Mouse (Mus musculus): ENCODE results near the gene Dgkq.

Dgkq gene

GRCm38 (mm10) chr5:108680871-108681270 lies 11.4 kb upstream of the Dgkq start:
- no peak for DNase-seq

DNA sequence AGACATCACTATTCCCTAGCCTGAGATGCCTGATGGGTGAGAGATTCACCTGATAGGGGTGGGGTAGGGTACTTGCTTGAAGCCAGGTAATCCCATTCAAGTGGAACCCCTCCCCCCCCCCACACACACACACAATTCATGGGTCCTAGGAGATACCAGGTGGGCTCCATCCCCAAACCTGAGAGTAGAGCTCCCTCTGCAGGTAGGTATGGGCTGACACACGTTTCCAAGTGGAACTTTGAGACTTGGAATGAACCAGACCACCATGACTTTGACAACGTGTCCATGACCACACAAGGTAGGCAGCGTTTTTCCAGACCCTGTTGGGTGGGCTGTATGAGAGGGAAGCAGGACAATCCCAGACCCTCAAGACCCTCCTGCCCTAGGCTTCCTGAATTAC lies 10.4 kb upstream of the Dgkq start:
- no peak for DNase-seq

DNA sequence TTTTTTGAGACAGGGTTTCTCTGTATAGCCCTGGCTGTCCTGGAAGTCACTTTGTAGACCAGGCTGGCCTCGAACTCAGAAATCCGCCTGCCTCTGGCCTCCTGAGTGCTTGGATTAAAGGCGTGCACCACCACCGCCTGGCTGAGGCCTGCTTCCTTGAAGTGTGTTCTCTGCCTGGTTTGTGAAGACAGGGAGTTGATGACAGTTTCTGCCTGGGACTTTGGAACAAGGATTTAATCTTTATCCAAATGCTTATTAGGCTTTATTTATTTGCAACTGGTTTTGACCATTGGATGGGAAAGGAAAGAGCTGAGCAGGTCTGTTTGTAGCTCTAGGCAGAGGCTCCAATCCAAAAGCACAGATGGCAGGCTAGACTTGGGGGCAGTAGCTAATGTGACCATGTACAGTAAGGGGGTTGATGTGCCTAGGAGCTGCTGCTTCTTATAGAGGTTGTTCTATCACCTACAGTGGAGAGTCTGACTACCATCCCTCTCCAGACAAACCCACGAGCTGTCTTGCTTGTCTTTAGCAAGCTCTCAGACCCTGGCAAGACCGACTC lies 8.9 kb upstream of the Dgkq start:
- peak; percentile 71 to 74 for DNase-seq

DNA sequence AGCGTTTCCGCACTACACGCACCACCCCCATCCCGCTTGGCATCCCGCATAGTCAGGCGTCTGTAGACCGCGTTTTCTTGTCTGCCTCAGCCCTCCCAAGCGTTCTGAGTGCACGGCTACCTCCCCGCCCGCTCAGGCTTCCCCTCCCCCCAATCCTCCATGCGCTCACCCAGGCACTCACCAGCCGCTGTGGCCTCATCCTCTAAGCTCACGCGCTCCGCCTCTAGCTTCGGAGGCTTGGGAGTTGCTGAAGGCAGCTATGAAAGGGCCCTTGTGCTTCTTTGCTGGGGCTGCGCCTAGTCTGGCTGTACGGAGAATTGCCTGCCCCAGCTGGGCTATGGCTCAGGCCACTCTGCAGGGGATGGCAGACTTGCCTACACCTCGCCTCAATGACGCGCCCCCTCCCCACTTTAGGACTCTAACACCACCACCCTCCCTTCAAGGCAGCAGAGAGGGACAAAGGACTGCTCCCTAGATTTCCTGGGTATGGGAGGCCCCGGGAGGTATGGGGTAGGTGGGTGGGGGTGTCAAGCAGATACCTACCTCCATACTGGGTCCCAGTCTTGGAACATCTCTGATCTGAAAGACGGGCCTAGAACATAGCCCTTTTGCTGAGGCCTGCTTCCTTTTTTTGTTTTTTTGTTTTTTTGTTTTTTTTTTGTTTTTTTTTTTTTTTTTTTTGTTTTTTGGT lies 8.3 kb upstream of the Dgkq start:
- peak; percentile 61 to 76 for DNase-seq

DNA sequence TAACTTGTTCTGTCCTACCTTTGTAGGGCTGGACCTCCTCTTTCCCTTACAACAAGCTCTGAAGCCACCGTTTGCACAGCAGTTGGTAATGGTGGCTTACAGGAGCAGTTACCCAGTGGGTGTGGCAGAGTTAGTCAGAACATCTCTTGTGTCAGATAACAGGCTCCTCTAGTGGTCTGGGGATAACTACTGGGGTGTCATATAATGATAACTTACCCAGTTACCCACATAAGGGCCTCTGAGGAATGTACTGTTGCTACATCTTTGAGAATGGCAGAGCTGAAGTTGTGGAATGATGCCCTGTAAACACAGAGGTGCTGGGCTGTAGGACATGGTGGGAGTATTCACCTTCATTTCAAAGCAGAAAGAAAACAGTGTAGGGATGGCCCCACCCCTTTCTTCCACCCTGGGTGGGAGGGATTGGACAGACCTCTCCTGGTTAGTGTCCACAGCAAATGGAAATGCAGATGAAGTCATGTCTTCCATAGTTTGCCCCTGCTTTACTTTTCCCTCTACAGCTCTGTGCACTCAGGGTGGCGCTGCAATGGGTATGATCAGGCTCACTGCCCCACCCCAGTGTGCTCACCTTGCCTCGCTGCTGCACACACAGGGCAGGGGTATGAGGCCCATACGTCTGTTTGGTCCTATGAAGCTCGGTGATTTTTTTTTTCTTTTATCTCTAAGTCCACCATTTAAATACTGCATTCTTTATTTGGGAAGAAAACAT lies 7.5 kb upstream of the Dgkq start:
- DNase-seq: peak; percentile 43 to 51

- peak; percentile 72 to 88 for DNase-seq
Measured at GRCm38 (mm10) chr5:108675251-108675816, 5.9 kb upstream of the Dgkq start, which contains the start of gene Slc26a1. Slc26a1 (minus strand) TSS chr5:108675569.

- peak; percentile 82 to 90 for DNase-seq
Measured at GRCm38 (mm10) chr5:108674624-108675023, 5.2 kb upstream of the Dgkq start.

DNA sequence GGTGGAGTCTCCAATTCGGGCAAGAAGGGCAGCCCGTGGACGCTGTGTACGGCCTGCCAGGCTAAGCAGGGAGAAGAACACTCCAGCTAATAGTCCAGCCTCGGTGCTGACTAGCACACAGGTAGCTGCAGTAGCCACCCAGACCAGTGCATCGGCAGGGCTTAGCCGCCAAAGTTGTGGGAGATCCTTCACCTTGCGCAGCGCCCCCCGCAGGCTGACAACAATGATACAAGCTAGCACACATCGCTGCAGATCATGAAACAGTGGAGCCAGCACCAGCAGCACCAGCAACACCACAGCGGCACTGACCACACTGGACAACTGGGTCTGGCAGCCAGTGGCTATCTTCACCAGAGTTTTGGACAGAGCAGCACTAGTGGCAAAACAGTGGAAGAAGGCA lies 2.3 kb upstream of the Dgkq start:
- peak in 1 of 2 experiments; percentile 38 for DNase-seq

- peak; percentile 69 to 90 for DNase-seq
Measured at GRCm38 (mm10) chr5:108670785-108671184, 1.3 kb upstream of the Dgkq start.

DNA sequence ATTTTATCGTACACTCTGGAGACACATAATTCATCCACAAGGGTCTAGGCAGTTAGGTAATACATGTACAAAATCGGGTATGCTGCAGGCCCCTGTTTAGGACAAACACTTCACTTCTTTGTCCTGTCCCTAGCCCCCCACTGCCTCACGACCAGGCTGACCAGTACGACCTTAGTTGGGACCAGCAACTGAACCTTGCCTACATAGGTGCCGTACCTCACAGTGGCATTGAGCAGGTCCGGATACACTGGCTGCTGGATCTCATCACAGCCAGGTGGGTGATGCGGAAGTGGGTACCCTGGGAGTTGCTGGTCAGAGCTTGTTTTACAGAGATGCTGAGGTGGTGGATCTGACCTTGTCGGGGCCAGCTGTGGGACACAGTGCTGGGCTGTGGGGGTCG lies 514 bp upstream of the Dgkq start:
- no peak for DNase-seq

- DNase-seq: no peak
Measured at GRCm38 (mm10) chr5:108668387-108668932, 1.0 kb downstream of the Dgkq start.

DNA sequence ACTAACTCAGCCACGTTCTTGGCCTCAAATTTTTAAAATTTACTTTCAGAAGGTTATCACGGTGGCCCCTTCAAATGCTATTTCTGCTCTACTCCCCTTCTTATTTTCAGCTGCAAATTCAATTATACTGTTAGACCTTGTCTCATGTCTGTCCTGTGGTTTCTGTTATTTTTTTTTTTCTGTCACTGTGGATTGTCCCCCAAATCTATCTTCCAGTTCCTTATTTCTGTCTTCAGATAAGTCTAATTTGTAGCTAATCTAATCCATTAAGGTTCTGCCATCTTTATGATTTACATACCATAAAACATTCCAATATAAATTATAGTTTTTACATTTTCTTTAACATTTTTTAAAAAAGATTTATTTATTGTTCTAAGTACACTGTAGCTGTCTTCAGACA lies 2.1 kb downstream of the Dgkq start:
- no peak for DNase-seq

DNA sequence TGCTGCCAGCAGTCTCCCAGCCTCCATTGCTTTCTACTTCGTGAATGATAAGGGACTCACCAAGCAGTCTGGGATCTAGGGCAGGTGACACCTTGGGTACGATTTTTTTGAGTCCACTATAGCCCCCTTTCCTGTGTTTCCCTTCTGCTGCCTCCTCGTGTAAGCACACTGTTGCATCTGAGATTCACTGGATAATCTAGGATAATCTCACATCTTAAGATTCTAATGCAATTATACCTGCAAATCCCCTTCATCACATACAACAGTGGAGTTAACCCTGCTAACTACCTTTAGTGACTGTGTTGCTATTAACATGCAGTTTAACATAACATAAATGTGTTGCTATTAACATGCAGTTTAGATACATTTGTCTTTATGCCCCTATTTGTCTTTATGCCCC lies 4.4 kb downstream of the Dgkq start:
- DNase-seq: no peak

GRCm38 (mm10) chr5:108662772-108663171 lies 6.7 kb downstream of the Dgkq start:
- no peak for DNase-seq

DNA sequence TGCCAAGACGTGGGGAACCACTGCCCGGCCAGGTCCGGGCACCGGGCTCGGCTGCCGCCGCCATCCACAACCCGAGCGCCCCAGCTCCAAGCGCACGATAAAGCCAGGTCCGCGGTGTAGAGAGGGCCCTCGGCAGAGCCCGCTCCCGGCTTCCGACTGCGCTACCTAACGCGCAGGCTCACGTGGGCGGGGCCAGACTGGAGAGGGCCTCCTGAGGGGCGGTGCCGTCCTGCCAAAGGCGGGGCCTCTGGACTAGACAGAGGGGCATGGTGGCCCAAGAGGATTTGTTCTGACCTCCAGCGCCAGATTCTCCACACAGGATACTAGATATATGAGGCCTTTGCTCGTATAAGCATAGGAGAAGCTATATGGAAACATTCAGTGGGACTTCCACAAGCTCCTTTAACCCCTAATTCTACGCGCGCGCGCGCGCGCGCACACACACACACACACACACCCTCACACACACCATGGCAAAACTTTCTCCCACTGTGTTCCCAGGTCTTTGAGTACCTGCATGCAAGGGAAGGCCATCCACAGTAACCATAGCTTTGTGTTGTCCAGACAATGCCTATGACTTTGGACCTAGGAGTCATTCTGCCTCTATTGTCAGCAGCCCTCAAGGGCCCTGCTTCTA lies 8.7 kb downstream of the Dgkq start:
- DNase-seq: peak; percentile 95 to 98

DNA sequence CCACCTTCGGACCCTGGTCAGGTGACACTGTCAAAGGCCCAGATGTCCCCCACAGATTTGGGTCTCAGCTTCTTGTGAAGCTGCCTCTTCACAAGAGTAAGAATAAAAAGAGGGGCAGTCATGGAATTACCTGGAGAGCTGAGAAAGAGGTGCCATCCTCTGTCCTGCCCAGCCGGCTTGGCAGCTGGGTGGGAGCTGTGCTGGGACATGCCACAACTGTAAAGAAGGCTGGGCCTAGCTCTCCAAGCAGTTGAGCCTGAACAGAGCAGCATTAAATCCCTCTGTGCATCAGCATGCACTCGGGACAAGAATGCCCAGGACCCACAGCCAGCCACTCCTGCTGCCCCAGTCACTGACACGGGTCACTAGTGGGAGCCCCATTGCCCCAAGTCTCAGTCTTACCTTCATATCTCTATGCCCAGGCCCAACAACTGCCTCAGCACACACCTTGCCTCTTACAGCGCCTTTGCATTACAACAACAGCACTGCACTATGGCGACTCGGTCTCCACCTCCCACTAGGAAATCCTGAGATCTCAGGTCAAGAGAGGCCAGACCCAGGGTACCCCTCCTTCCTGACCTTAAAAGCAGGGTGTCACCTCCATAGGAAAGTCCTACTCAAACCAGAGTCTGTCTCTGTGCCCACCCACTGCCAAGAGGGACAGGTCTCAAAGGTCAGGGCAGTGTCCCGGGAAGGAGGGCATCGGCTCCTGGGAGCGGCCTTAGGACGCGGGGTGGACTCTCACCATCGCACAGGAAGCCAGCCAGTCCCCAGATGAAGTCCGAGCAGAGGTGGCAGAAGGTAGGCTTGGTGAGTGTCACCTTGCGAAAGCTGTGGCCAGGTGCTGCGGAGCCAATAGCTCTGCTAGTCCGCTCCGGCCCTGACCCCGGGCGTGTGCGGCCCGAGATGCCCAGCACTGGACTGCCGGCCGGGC lies 9.5 kb downstream of the Dgkq start, which contains the start of gene Idua:
Gene Idua, plus strand, starts transcription at position 634 of the 934 bp plus-strand sequence.
- DNase-seq: peak; percentile 57 to 71

DNA sequence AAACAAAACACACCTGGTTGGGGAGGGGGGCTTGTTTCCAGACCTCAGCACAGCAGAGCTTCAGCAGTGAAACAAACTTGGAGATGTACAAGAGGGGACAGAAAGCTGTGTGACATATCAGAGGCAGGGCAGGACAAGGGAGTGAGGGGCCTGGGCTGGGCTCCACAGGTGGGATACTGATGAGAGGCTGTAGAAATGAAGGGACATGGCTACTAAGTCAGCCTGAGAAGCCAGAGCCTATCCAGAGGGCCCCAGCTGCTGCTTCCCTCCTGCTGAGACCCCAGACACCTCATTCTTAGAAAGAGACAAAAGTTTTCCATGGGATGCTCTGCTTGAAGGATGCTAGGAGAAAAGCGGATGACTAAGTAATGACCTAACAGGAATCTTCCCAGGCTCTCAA lies 10.9 kb downstream of the Dgkq start:
- no peak for DNase-seq

DNA sequence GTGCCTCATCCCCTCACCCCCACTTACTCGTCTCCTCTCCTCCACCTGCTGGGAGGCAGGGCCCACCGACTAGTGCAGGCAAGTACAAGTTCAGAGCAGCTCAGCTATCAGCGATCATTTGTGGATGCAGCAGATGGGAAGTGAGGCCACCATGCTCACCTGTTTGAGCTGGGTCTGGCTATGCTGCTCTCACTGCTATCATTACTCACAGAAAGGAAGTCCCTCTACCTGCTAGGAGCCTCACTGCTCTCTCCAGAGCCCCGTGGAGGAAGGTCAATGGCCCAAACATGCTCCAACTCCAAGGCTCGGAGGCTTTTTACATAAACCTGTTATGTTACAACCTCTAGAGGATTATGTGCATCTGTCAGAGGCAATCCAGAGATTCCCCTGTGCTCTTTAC lies 12.1 kb downstream of the Dgkq start:
- DNase-seq: no peak

DNA sequence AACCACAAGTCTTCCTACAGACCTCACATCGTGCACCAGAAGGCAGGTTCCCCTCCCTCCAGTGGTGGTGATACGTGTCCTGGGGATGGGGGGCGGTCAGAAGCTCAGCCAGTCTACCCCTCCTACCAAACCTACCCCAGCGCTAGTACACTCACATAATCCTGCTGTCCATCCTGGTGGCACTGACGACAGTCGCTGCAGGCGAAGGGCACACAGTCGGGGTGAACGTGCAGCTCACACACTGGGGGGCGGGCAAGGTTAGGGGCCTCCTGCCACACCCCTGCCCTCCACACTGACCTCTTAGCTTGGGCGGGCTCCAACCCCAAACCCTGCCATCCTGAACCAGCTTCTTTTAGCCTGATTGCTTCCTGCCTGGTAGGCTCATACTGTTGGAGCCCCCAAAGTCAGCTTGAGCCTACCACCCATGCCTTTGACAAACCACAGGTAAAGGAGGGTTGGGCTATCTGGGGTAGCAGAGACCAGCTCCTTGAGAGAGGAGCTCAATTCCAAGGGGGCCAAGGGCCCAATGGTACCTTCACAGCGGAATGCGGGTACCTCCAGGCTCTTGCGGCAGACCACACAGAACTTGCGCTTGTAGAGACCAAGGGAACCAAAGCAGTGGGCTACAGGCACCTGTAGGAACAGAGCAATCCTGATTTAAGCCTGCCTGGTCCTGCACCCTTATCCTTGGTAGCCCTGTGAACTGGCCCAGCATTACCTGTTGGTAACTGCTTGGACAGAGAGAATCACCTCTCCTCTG lies 13.4 kb downstream of the Dgkq start:
- DNase-seq: no peak

GRCm38 (mm10) chr5:108655381-108655780 lies 14.1 kb downstream of the Dgkq start:
- no peak for DNase-seq

GRCm38 (mm10) chr5:108654444-108654990 lies 15.0 kb downstream of the Dgkq start:
- peak; percentile 72 to 73 for DNase-seq

Measured in kidney, postnatal 36 days (tissue).